ENCODE assay signal across 22 mouse cellular contexts in the genomic region with DNA sequence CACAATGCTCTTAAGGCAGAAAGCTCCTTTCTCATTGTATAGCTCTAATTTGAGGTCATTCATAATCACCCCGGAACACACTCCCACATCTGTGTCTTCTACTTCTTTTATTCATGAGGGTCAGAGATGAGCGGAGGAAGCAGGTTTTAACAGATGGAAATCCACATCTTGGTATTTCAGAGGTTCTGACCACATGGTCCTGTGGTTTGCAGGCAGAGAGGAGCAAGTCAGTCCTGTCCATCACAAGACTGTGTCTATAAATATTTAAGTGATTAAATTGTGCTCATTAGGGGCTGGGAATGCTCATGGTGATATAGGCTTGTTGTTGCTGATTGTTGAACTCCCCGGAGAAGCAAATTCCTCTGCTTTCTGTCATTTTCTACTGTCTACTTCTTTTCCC.
DNase-seq lines count a peak whose midpoint lies in the region; ATAC-seq and TF ChIP-seq lines count a peak whose summit lies in the region.
"Had no signal": no experiment of that assay in that cellular context is flagged by ENCODE, and none has a peak within 500 bp of the region (broad histone marks: within the 10 kb centered on the region; RNA-seq: fewer than 3 reads in every experiment).

No protein-coding gene starts in this region.

- TF ChIP-seq CTCF in brain, embryonic 14.5 days (IDR thresholded peaks at IDR 0.05; ENCODE audit: borderline replicate concordance, extremely low read depth, insufficient read depth, insufficient read length): no peak

- WGBS in forebrain, embryonic 14.5 days: 83% methylated on average over 3 of the region's 3 CpGs
- WGBS in forebrain, embryonic 10.5 days: 87% methylated on average over 3 of the region's 3 CpGs
- WGBS in midbrain, embryonic 12.5 days: 64% methylated on average over 3 of the region's 3 CpGs
- WGBS in midbrain, embryonic 14.5 days: 60% methylated on average over 3 of the region's 3 CpGs
- 76% methylated on average over 3 of the region's 3 CpGs for WGBS in embryonic facial prominence, embryonic 12.5 days

- ATAC-seq in forebrain, embryonic 14.5 days: peak; percentile 32; the same call in 1 of the 2 replicates
- peak; percentile 80 for ATAC-seq in midbrain, embryonic 12.5 days (ENCODE audit: low FRiP score, low read depth)
- no peak for ATAC-seq in midbrain, embryonic 14.5 days (ENCODE audit: low FRiP score, low TSS enrichment)
- ATAC-seq in embryonic facial prominence, embryonic 12.5 days (ENCODE audit: insufficient number of reproducible peaks, insufficient read depth, low FRiP score, low TSS enrichment): 0 out of 2 replicates have a peak, but pooled peaks have one; percentile 22
- ATAC-seq: activated CD4-positive, CD25-positive, alpha-beta regulatory T cell, adult 4 months; forebrain, embryonic 13.5 days; forebrain, postnatal 0 days; hindbrain, embryonic 16.5 days; inflammation-experienced regulatory T-cells, adult 6 months; intestine, embryonic 16.5 days had no signal

- no peak for DNase-seq in forebrain, embryonic 14.5 days (ENCODE audit: low spot score)
- no peak for DNase-seq in forebrain, embryonic 10.5 days (ENCODE audit: extremely low spot score, low spot score)
- no peak for DNase-seq in midbrain, embryonic 14.5 days
- peak; percentile 22 for DNase-seq in brain, embryonic 14.5 days (ENCODE audit: low read depth)
- DNase-seq: adrenal gland, adult 8-10 months; adrenal gland, postnatal 25 days; cerebellum, adult 18-20 months; cerebellum, adult 9-10 months; cerebellum, postnatal 14 days; forebrain, postnatal 0 days; gastrocnemius, adult 2 months; gastrocnemius, postnatal 14 days; heart, adult 11 months had no signal

- H3K27me3 ChIP-seq in forebrain, embryonic 14.5 days (replicated peaks; ENCODE audit: control insufficient read depth, insufficient read depth, low read length): no peaks in the 10 kb centered on the region
- H3K27me3 ChIP-seq in forebrain, embryonic 10.5 days (ENCODE audit: poor library complexity, severe bottlenecking): no peaks in the 10 kb centered on the region
- H3K27me3 ChIP-seq in midbrain, embryonic 12.5 days: no peaks in the 10 kb centered on the region
- no peaks in the 10 kb centered on the region for H3K27me3 ChIP-seq in midbrain, embryonic 14.5 days (ENCODE audit: control insufficient read depth, insufficient read depth, low read length)
- H3K27me3 ChIP-seq in embryonic facial prominence, embryonic 12.5 days: no peaks in the 10 kb centered on the region
- H3K27me3 ChIP-seq: forebrain, embryonic 13.5 days; hindbrain, embryonic 13.5 days had no signal

- H3K9me3 ChIP-seq in forebrain, embryonic 14.5 days (replicated peaks; ENCODE audit: control insufficient read depth, low read length): no peaks in the 10 kb centered on the region
- no peaks in the 10 kb centered on the region for H3K9me3 ChIP-seq in forebrain, embryonic 10.5 days
- H3K9me3 ChIP-seq in midbrain, embryonic 12.5 days: no peaks in the 10 kb centered on the region
- no peaks in the 10 kb centered on the region for H3K9me3 ChIP-seq in midbrain, embryonic 14.5 days (ENCODE audit: control insufficient read depth, low read length)
- no peaks in the 10 kb centered on the region for H3K9me3 ChIP-seq in embryonic facial prominence, embryonic 12.5 days
- H3K9me3 ChIP-seq: forebrain, embryonic 13.5 days; hindbrain, embryonic 13.5 days had no signal

- no peak overlapping the region for H3K4me3 ChIP-seq in forebrain, embryonic 14.5 days (ENCODE audit: low read depth, low read length)
- no peak overlapping the region for H3K4me3 ChIP-seq in forebrain, embryonic 10.5 days
- H3K4me3 ChIP-seq in midbrain, embryonic 12.5 days: no peak overlapping the region
- no peak overlapping the region for H3K4me3 ChIP-seq in midbrain, embryonic 14.5 days (replicated peaks; ENCODE audit: low read depth, low read length)
- no peak overlapping the region for H3K4me3 ChIP-seq in embryonic facial prominence, embryonic 12.5 days
- H3K4me3 ChIP-seq: forebrain, embryonic 13.5 days; gastrocnemius, adult 2 months; hindbrain, embryonic 13.5 days had no signal

- no peaks in the 10 kb centered on the region for H3K36me3 ChIP-seq in forebrain, embryonic 14.5 days (ENCODE audit: control insufficient read depth, insufficient read depth, low read length)
- no peaks in the 10 kb centered on the region for H3K36me3 ChIP-seq in forebrain, embryonic 10.5 days (replicated peaks)
- no peaks in the 10 kb centered on the region for H3K36me3 ChIP-seq in midbrain, embryonic 12.5 days
- no peaks in the 10 kb centered on the region for H3K36me3 ChIP-seq in midbrain, embryonic 14.5 days (ENCODE audit: control insufficient read depth, insufficient read depth, low read length)
- no peaks in the 10 kb centered on the region for H3K36me3 ChIP-seq in embryonic facial prominence, embryonic 12.5 days
- H3K36me3 ChIP-seq: hindbrain, embryonic 13.5 days had no signal

- H3K9ac ChIP-seq in forebrain, embryonic 14.5 days (ENCODE audit: low read length): no peak overlapping the region
- H3K9ac ChIP-seq in midbrain, embryonic 12.5 days (replicated peaks): no peak overlapping the region
- no peak overlapping the region for H3K9ac ChIP-seq in midbrain, embryonic 14.5 days (replicated peaks; ENCODE audit: low read length)
- no peak overlapping the region for H3K9ac ChIP-seq in embryonic facial prominence, embryonic 12.5 days
- H3K9ac ChIP-seq: forebrain, embryonic 13.5 days; forebrain, postnatal 0 days; hindbrain, embryonic 13.5 days had no signal

- H3K4me1 ChIP-seq in forebrain, embryonic 14.5 days (ENCODE audit: control insufficient read depth, insufficient read depth, low read length): no peaks in the 10 kb centered on the region
- no peaks in the 10 kb centered on the region for H3K4me1 ChIP-seq in forebrain, embryonic 10.5 days
- H3K4me1 ChIP-seq in midbrain, embryonic 12.5 days: no peaks in the 10 kb centered on the region
- H3K4me1 ChIP-seq in midbrain, embryonic 14.5 days (ENCODE audit: control insufficient read depth, insufficient read depth, low read length): no peaks in the 10 kb centered on the region
- no peaks in the 10 kb centered on the region for H3K4me1 ChIP-seq in embryonic facial prominence, embryonic 12.5 days
- H3K4me1 ChIP-seq: forebrain, embryonic 13.5 days; hindbrain, embryonic 13.5 days had no signal

- TF ChIP-seq POLR2A in brain, embryonic 14.5 days (IDR thresholded peaks at IDR 0.05; ENCODE audit: borderline replicate concordance, extremely low read depth, insufficient read depth, insufficient read length, poor library complexity, severe bottlenecking): no peak

- H3K27ac ChIP-seq in forebrain, embryonic 14.5 days (ENCODE audit: low read depth, low read length): no peak overlapping the region
- no peak overlapping the region for H3K27ac ChIP-seq in forebrain, embryonic 10.5 days
- H3K27ac ChIP-seq in midbrain, embryonic 12.5 days (replicated peaks): no peak overlapping the region
- H3K27ac ChIP-seq in midbrain, embryonic 14.5 days (replicated peaks; ENCODE audit: low read depth, low read length): no peak overlapping the region
- H3K27ac ChIP-seq in embryonic facial prominence, embryonic 12.5 days: no peak overlapping the region
- H3K27ac ChIP-seq: forebrain, embryonic 13.5 days; gastrocnemius, adult 2 months; hindbrain, embryonic 13.5 days had no signal

- no peak overlapping the region for H3K4me2 ChIP-seq in forebrain, embryonic 14.5 days (ENCODE audit: low read length)
- no peak overlapping the region for H3K4me2 ChIP-seq in midbrain, embryonic 12.5 days (replicated peaks)
- H3K4me2 ChIP-seq in midbrain, embryonic 14.5 days (ENCODE audit: low read length): no peak overlapping the region
- no peak overlapping the region for H3K4me2 ChIP-seq in embryonic facial prominence, embryonic 12.5 days (replicated peaks)
- H3K4me2 ChIP-seq: forebrain, embryonic 13.5 days; heart, embryonic 11.5 days; hindbrain, embryonic 13.5 days had no signal
